Mouse (Mus musculus): ENCODE results near the gene Arhgef19. TPM values are rescaled to one million over a fixed set of nuclear protein-coding genes. Genes with fewer than 3 reads are reported as not detected.

The Arhgef19 gene
- total RNA-seq, 2 experiments from 2014 or later = not detected

DNA sequence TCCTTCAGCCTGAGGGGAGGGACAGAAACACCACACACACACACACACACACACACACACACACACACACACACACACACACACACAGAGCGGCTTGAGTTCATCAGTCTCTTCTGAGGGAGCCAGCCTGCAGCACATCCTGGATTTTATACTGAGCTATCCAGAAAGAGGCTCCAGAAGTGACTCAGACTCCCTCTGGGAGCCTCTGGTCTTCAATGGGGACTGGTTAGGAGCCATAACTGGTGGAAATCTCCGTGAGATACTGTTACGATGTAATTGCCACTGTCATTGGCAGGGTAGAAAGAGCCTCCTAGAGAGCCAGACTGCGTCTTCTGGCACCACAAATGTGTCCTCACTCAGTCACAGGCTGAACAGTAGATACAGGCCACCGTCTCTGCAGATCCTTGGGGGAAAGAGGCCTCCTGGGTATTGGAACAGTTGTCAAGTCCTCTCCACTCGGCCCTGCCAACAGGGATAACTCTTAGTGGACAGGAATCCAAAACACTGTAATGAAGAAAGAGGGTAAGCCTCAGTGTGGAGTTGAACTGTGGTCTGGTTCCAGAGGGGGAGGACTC lies 3.7 kb upstream of the Arhgef19 start:
- no peak for ATAC-seq (replicated peaks; ENCODE audit: poor library complexity, severe bottlenecking)

- no peak for ATAC-seq (replicated peaks; ENCODE audit: poor library complexity, severe bottlenecking)
Observed at GRCm38 (mm10) chr4:141236856-141237255, 2.4 kb upstream of the Arhgef19 start.

DNA sequence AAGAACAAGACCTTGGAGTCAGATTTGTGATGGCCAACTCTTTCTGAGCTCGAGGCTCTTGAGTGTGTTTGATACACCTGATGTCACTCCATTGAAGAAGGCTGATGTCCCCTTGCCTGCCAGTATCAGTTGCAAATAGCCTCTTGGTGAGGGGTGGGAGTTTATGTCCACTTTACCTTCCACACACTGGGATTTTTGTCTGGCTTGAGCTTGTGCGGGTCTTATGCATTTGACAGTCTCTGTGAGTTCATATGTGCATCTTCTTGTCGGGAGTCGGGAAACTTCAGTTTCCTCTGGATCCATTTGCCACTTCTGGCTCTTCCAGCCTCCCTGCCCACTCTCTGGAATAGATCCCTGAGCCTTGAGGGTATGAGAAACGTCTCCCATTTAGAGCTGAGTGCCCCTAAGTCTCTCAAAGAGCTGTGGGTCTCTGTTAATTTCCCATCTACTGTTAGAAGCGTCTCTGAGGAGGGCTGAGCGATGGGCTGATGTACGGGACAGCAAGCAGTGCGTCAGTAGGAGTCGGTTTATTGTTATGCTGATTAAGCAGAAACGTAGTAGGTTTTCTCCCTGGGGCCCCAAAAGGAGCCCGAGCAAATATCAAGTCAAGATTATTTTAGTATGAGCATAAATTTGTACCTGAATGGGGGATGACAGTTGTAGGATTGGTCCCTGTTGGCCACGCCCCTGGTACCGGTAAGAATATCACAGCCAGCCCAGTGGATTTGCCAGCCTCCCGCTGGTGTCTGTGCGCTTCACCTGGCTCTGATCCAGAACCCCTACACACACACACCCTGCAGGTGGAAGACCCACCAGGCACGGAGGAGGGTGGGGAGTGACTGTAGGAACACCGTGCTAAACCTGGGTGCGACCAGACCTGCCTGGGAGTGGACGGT lies 559 bp upstream of the Arhgef19 start:
- no peak for ATAC-seq (replicated peaks; ENCODE audit: poor library complexity, severe bottlenecking)

- peak; percentile 57 for ATAC-seq (replicated peaks; ENCODE audit: poor library complexity, severe bottlenecking)
Observed at GRCm38 (mm10) chr4:141240617-141241016, 1.3 kb downstream of the Arhgef19 start.

GRCm38 (mm10) chr4:141241861-141242260 lies 2.6 kb downstream of the Arhgef19 start:
- ATAC-seq (replicated peaks; ENCODE audit: poor library complexity, severe bottlenecking) = no peak

GRCm38 (mm10) chr4:141242651-141243241 lies 3.4 kb downstream of the Arhgef19 start:
- ATAC-seq (replicated peaks; ENCODE audit: poor library complexity, severe bottlenecking) = no peak

- no peak for ATAC-seq (replicated peaks; ENCODE audit: poor library complexity, severe bottlenecking)
Observed at GRCm38 (mm10) chr4:141243636-141244035, 4.3 kb downstream of the Arhgef19 start.

- ATAC-seq (replicated peaks; ENCODE audit: poor library complexity, severe bottlenecking) = no peak
Observed at GRCm38 (mm10) chr4:141244401-141244800, 5.1 kb downstream of the Arhgef19 start.

- ATAC-seq (replicated peaks; ENCODE audit: poor library complexity, severe bottlenecking) = no peak
Observed at GRCm38 (mm10) chr4:141244931-141245425, 5.7 kb downstream of the Arhgef19 start.

- no peak for ATAC-seq (replicated peaks; ENCODE audit: poor library complexity, severe bottlenecking)
Observed at GRCm38 (mm10) chr4:141246089-141246997, 7.0 kb downstream of the Arhgef19 start.

DNA sequence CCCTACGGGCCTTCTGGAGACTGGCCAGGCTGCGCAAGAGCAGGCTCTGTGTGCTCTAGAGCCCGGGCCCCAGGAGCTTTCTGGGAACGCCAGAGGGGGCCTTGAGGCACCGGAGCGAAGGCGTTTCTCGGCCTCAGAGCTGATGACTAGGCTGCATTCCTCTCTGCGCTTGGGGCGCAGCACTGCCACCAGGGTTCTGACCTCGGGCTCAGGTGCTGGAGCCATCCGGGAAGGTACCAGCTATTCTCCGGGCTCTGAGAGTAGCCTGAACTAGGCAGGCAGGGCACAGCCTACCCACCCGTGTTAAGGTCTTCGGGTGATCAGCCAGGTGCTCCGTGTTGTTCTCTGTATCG lies 7.7 kb downstream of the Arhgef19 start:
- ATAC-seq (replicated peaks; ENCODE audit: poor library complexity, severe bottlenecking) = no peak

GRCm38 (mm10) chr4:141247776-141248613 lies 8.7 kb downstream of the Arhgef19 start:
- peak; percentile 50 for ATAC-seq (replicated peaks; ENCODE audit: poor library complexity, severe bottlenecking)

- peak; percentile 17; the same call in 1 of the 2 replicates for ATAC-seq (replicated peaks; ENCODE audit: poor library complexity, severe bottlenecking)
Observed at GRCm38 (mm10) chr4:141248614-141248978, 9.3 kb downstream of the Arhgef19 start.

- no peak for ATAC-seq (replicated peaks; ENCODE audit: poor library complexity, severe bottlenecking)
Observed at GRCm38 (mm10) chr4:141249383-141249782, 10.1 kb downstream of the Arhgef19 start.

- no peak for ATAC-seq (replicated peaks; ENCODE audit: poor library complexity, severe bottlenecking)
Observed at GRCm38 (mm10) chr4:141251071-141251470, 11.8 kb downstream of the Arhgef19 start.

- no peak for ATAC-seq (replicated peaks; ENCODE audit: poor library complexity, severe bottlenecking)
Observed at GRCm38 (mm10) chr4:141252641-141253040, 13.3 kb downstream of the Arhgef19 start.

DNA sequence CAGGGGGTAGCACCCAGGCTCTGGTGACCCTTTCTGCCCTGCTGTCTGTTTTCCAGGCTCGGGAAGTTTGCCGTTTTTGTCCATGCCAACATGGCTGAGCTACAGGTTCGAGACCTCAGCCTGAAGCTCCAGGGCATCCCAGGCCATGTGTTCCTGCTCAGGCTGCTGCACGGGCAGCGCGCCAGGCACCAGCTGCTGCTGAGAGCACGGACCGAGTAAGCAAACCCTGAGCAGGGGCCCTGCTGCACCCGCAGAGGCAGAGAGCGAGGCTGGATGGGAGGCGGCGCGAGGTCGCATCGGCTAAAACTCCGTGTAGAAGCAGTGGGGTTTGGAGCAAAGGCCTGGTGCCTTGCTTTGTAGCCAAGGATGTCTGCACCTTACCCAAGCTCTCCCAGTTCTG lies 14.9 kb downstream of the Arhgef19 start:
- ATAC-seq (replicated peaks; ENCODE audit: poor library complexity, severe bottlenecking) = no peak

GRCm38 (mm10) chr4:141257440-141257839 lies 18.1 kb downstream of the Arhgef19 start:
- ATAC-seq (replicated peaks; ENCODE audit: poor library complexity, severe bottlenecking) = 0 out of 2 replicates have a peak, but pooled peaks have one; percentile 41

GRCm38 (mm10) chr4:141259413-141259812 lies 20.1 kb downstream of the Arhgef19 start:
- ATAC-seq (replicated peaks; ENCODE audit: poor library complexity, severe bottlenecking) = no peak
